Mouse (Mus musculus) regulatory T cell (primary cell): Measurements from ENCODE around the gene Scfd2.

Experiments
- in situ Hi-C: fragments of 300-600 bp; cut with MboI, MseI; formaldehyde crosslinking; loops from one replicate; pipeline ENCODE4 v1.15.1; 2025; ENCODE audit warnings: high pct_unique_total_duplicates

Scfd2 gene

GRCm38 (mm10) chr5:74207209-74207608 lies 324.4 kb downstream of the Scfd2 start:
- in situ Hi-C loops = no loop called here

- in situ Hi-C loops = no loop called here
Measured at GRCm38 (mm10) chr5:74206649-74207048, 324.9 kb downstream of the Scfd2 start.

GRCm38 (mm10) chr5:74206038-74206437 lies 325.5 kb downstream of the Scfd2 start:
- in situ Hi-C loops = no loop called here

- in situ Hi-C loops = no loop called here
Measured at GRCm38 (mm10) chr5:74205509-74205908, 326.1 kb downstream of the Scfd2 start.

GRCm38 (mm10) chr5:74204465-74204864 lies 327.1 kb downstream of the Scfd2 start:
- in situ Hi-C loops = loop anchor here (5.0 kb wide), 1 partner anchor 63 kb away; no protein-coding TSS in a partner anchor

GRCm38 (mm10) chr5:74202515-74202914 lies 329.0 kb downstream of the Scfd2 start:
- in situ Hi-C loops = loop anchor here (5.0 kb wide), 1 partner anchor 65 kb away; no protein-coding TSS in a partner anchor

GRCm38 (mm10) chr5:74201570-74202357 lies 329.8 kb downstream of the Scfd2 start:
- in situ Hi-C loops = loop anchor here (5.0 kb wide), 1 partner anchor 66 kb away; no protein-coding TSS in a partner anchor

GRCm38 (mm10) chr5:74200481-74200880 lies 331.1 kb downstream of the Scfd2 start:
- in situ Hi-C loops = loop anchor here (5.0 kb wide), 1 partner anchor 67 kb away; no protein-coding TSS in a partner anchor

- in situ Hi-C loops = loop anchor here (5.0 kb wide), 2 partner anchors 68 to 112 kb away; no protein-coding TSS in a partner anchor
Measured at GRCm38 (mm10) chr5:74199793-74200192, 331.8 kb downstream of the Scfd2 start.

GRCm38 (mm10) chr5:74198446-74198845 lies 333.1 kb downstream of the Scfd2 start:
- in situ Hi-C loops = loop anchor here (5.0 kb wide), 1 partner anchor 111 kb away; no protein-coding TSS in a partner anchor

- in situ Hi-C loops = loop anchor here (5.0 kb wide), 1 partner anchor 110 kb away; no protein-coding TSS in a partner anchor
Measured at GRCm38 (mm10) chr5:74197541-74198330, 333.8 kb downstream of the Scfd2 start.

- in situ Hi-C loops = loop anchor here (5.0 kb wide), 1 partner anchor 109 kb away; no protein-coding TSS in a partner anchor
Measured at GRCm38 (mm10) chr5:74196307-74196618, 335.3 kb downstream of the Scfd2 start.

- in situ Hi-C loops = loop anchor here (5.0 kb wide), 1 partner anchor 108 kb away; no protein-coding TSS in a partner anchor
Measured at GRCm38 (mm10) chr5:74195614-74196306, 335.8 kb downstream of the Scfd2 start.

GRCm38 (mm10) chr5:74194841-74195613 lies 336.5 kb downstream of the Scfd2 start, which contains the start of gene Rasl11b:
TSS of gene Rasl11b (plus strand) at chr5:74195286.
- in situ Hi-C loops = loop anchor here (5.0 kb wide), 1 partner anchor 108 kb away; no protein-coding TSS in a partner anchor

GRCm38 (mm10) chr5:74194027-74194840 lies 337.3 kb downstream of the Scfd2 start:
- in situ Hi-C loops = no loop called here

- in situ Hi-C loops = no loop called here
Measured at GRCm38 (mm10) chr5:74193626-74194025, 337.9 kb downstream of the Scfd2 start.

- in situ Hi-C loops = no loop called here
Measured at GRCm38 (mm10) chr5:74193008-74193407, 338.6 kb downstream of the Scfd2 start.

- in situ Hi-C loops = no loop called here
Measured at GRCm38 (mm10) chr5:74190911-74191310, 340.6 kb downstream of the Scfd2 start.

GRCm38 (mm10) chr5:74190161-74190491 lies 341.4 kb downstream of the Scfd2 start:
- in situ Hi-C loops = no loop called here
